Mouse (Mus musculus): ENCODE measurements around the gene Ppp3ca. TPM values are rescaled to one million over a fixed set of nuclear protein-coding genes. Genes with fewer than 3 reads are reported as not detected.

The Ppp3ca gene
- total and polyA plus RNA-seq, 2 experiments from 2014 or later: 34.6 to 39.2 TPM

GRCm38 (mm10) chr3:136981589-136981924, 311.6 kb downstream of the Ppp3ca start:
- 71% methylated on average over 4 of the region's 4 CpGs for WGBS
- no peak for ATAC-seq (ENCODE audit: insufficient read depth, low read depth)
- DNase-seq (ENCODE audit: low spot score): no peak
- Histone ChIP-seq H3K27ac (ENCODE audit: low read depth) (no peak overlapping the region), H3K9ac (replicated peaks; ENCODE audit: low read depth, low read length) (no peak overlapping the region), H3K27me3 (ENCODE audit: control insufficient read depth, insufficient read depth, low read length) (no peaks in the 10 kb centered on the region), H3K4me3 (ENCODE audit: low read depth, low read length) (no peak overlapping the region), H3K9me3 (replicated peaks; ENCODE audit: control insufficient read depth, low read length) (no peaks in the 10 kb centered on the region), H3K4me2 (ENCODE audit: low read depth, low read length) (no peak overlapping the region), H3K36me3 (replicated peaks; ENCODE audit: control insufficient read depth, insufficient read depth, low read length) (no peaks in the 10 kb centered on the region), H3K4me1 (ENCODE audit: control insufficient read depth, insufficient read depth) (no peaks in the 10 kb centered on the region)
- TF ChIP-seq EP300 (IDR thresholded peaks at IDR 0.05; ENCODE audit: low read depth) (no peak), CTCF (IDR thresholded peaks at IDR 0.05; ENCODE audit: low read depth) (no peak)

GRCm38 (mm10) chr3:136982021-136982420, 312.1 kb downstream of the Ppp3ca start:
- ATAC-seq (ENCODE audit: insufficient read depth, low read depth): no peak
- Histone ChIP-seq H3K27me3 (ENCODE audit: control insufficient read depth, insufficient read depth, low read length) (no peaks in the 10 kb centered on the region), H3K9me3 (replicated peaks; ENCODE audit: control insufficient read depth, low read length) (no peaks in the 10 kb centered on the region), H3K4me2 (ENCODE audit: low read depth, low read length) (no peak overlapping the region), H3K9ac (replicated peaks; ENCODE audit: low read depth, low read length) (no peak overlapping the region), H3K4me1 (ENCODE audit: control insufficient read depth, insufficient read depth) (no peaks in the 10 kb centered on the region), H3K4me3 (ENCODE audit: low read depth, low read length) (no peak overlapping the region), H3K27ac (ENCODE audit: low read depth) (no peak overlapping the region), H3K36me3 (replicated peaks; ENCODE audit: control insufficient read depth, insufficient read depth, low read length) (no peaks in the 10 kb centered on the region)
- 81% methylated on average over 11 of the region's 11 CpGs for WGBS
- no peak for DNase-seq (ENCODE audit: low spot score)
- TF ChIP-seq EP300 (IDR thresholded peaks at IDR 0.05; ENCODE audit: low read depth): no peak
- no peak for TF ChIP-seq CTCF (IDR thresholded peaks at IDR 0.05; ENCODE audit: low read depth)

GRCm38 (mm10) chr3:136986096-136986881, 316.4 kb downstream of the Ppp3ca start:
- Histone ChIP-seq H3K4me3 (ENCODE audit: low read depth, low read length) (no peak overlapping the region), H3K36me3 (replicated peaks; ENCODE audit: control insufficient read depth, insufficient read depth, low read length) (no peaks in the 10 kb centered on the region), H3K4me1 (ENCODE audit: control insufficient read depth, insufficient read depth) (no peaks in the 10 kb centered on the region), H3K4me2 (ENCODE audit: low read depth, low read length) (no peak overlapping the region), H3K9ac (replicated peaks; ENCODE audit: low read depth, low read length) (no peak overlapping the region), H3K9me3 (replicated peaks; ENCODE audit: control insufficient read depth, low read length) (no peaks in the 10 kb centered on the region), H3K27me3 (ENCODE audit: control insufficient read depth, insufficient read depth, low read length) (no peaks in the 10 kb centered on the region), H3K27ac (ENCODE audit: low read depth) (no peak overlapping the region)
- no peak for DNase-seq (ENCODE audit: low spot score)
- ATAC-seq (ENCODE audit: insufficient read depth, low read depth): no peak
- TF ChIP-seq EP300 (IDR thresholded peaks at IDR 0.05; ENCODE audit: low read depth) (no peak), CTCF (IDR thresholded peaks at IDR 0.05; ENCODE audit: low read depth) (no peak)
- WGBS: 81% methylated on average over 3 of the region's 3 CpGs

Small RNAs within 50 kb of the gene (microRNA-seq; reads per million reads assigned to microRNA genes)
- not detected for gene Gm44327

Measured in heart, postnatal 0 days (tissue).